Mouse (Mus musculus) hindbrain, embryonic 13.5 days (tissue): ENCODE measurements around the gene Tmem38a. TPM values are rescaled to one million over a fixed set of nuclear protein-coding genes. Genes with fewer than 3 reads are reported as not detected.
A peak's percentile ranks its signal among the peaks of the same experiment; 100 is the strongest.

Experiments used
- ATAC-seq: fragments of 200-750 bp; cut with Nextera tagmentation; 2 replicates; pipeline ENCODE4 v1.8.0; 2017; ENCODE audit warnings: moderate TSS enrichment; ENCODE audit not compliant: low FRiP score
- H3K27ac ChIP-seq: fragments of 300-500 bp; sonication (generic); 2 replicates; pipeline ENCODE4 v1.5.1; 2015; ENCODE audit warnings: inconsistent platforms, mild to moderate bottlenecking, moderate library complexity
- H3K27me3 ChIP-seq: fragments of 300-500 bp; sonication (generic); 2 replicates; pipeline ENCODE4 v1.6.1; 2015; ENCODE audit warnings: mild to moderate bottlenecking, inconsistent platforms
- H3K36me3 ChIP-seq: fragments of 300-500 bp; sonication (generic); 2 replicates; pipeline ENCODE4 v1.6.1; 2015; ENCODE audit warnings: mild to moderate bottlenecking, inconsistent platforms
- H3K4me1 ChIP-seq: fragments of 300-500 bp; sonication (generic); replicated peaks from 2 replicates; pipeline ENCODE4 v1.6.1; 2015; ENCODE audit warnings: inconsistent platforms
- H3K4me2 ChIP-seq: fragments of 300-500 bp; sonication (generic); 2 replicates; pipeline ENCODE4 v1.6.1; 2015; ENCODE audit warnings: inconsistent platforms, mild to moderate bottlenecking, moderate library complexity
- H3K4me3 ChIP-seq: fragments of 300-500 bp; sonication (generic); 2 replicates; pipeline ENCODE4 v1.5.1; 2015; ENCODE audit warnings: mild to moderate bottlenecking, inconsistent platforms
- H3K9ac ChIP-seq: fragments of 300-500 bp; sonication (generic); 2 replicates; pipeline ENCODE4 v1.6.1; 2015; ENCODE audit warnings: mild to moderate bottlenecking, inconsistent platforms
- H3K9me3 ChIP-seq: fragments of 300-500 bp; sonication (generic); 2 replicates; pipeline ENCODE4 v1.6.1; 2016; ENCODE audit warnings: inconsistent platforms
- WGBS: fragments of 180-500 bp; shearing (Covaris S2); methylation state at CpG from one replicate; pipeline ENCODE4 v1.1.7; 2015; 5-methylcytosine and 5-hydroxymethylcytosine counted together
- polyA plus RNA-seq: library from polyadenylated mRNA; unstranded; fragments of >200 nt; fragmentation: Nextera tagmentation; extraction: Ambion mirVana; gene quantifications from 2 replicates; pipeline ENCODE4 v1.2.1, GENCODE M21; 2015

Tmem38a gene
- polyA plus RNA-seq = 19.3 and 20.4 TPM in 2 replicates

- peak; percentile 19 for ATAC-seq
- H3K27ac ChIP-seq = peak within 1 kb of the TSS; percentile 90
- no peaks in the 10 kb centered on the region for H3K9me3 ChIP-seq
- WGBS = under 1% methylated on average over 44 of the region's 45 CpGs
- H3K4me3 ChIP-seq = peak within 1 kb of the TSS; percentile 69
- H3K27me3 ChIP-seq = no peaks in the 10 kb centered on the region
- peak within 1 kb of the TSS; percentile 87 for H3K9ac ChIP-seq
- H3K4me1 ChIP-seq = peaks cover 35% of the 10 kb centered on the region
- peaks cover 25% of the 10 kb centered on the region for H3K36me3 ChIP-seq
- H3K4me2 ChIP-seq = peak within 1 kb of the TSS; percentile 96
Measured at GRCm38 (mm10) chr8:72571611-72572473, at the start of gene Tmem38a. Gene Tmem38a, plus strand, starts transcription at chr8:72572055.

GRCm38 (mm10) chr8:72532103-72532502 is 39.8 kb upstream of the Tmem38a start:
- Histone ChIP-seq H3K27me3 (no peaks in the 10 kb centered on the region), H3K9me3 (no peaks in the 10 kb centered on the region), H3K4me3 (no peak overlapping the region), H3K4me2 (no peak overlapping the region), H3K27ac (no peak overlapping the region), H3K36me3 (no peaks in the 10 kb centered on the region; the same call in 1 of the 2 replicates), H3K4me1 (no peaks in the 10 kb centered on the region), H3K9ac (no peak overlapping the region)
- no peak for ATAC-seq
- WGBS = 94% methylated on average over 1 of the region's 1 CpGs

GRCm38 (mm10) chr8:72534888-72535287 is 37.0 kb upstream of the Tmem38a start:
- Histone ChIP-seq H3K9me3 (no peaks in the 10 kb centered on the region), H3K9ac (no peak overlapping the region), H3K4me2 (no peak overlapping the region), H3K27me3 (no peaks in the 10 kb centered on the region), H3K4me3 (no peak overlapping the region), H3K36me3 (no peaks in the 10 kb centered on the region; the same call in 1 of the 2 replicates), H3K27ac (no peak overlapping the region), H3K4me1 (no peaks in the 10 kb centered on the region)
- 95% methylated on average over 3 of the region's 3 CpGs for WGBS
- no peak for ATAC-seq

GRCm38 (mm10) chr8:72539234-72539633 is 32.6 kb upstream of the Tmem38a start:
- Histone ChIP-seq H3K27me3 (no peaks in the 10 kb centered on the region), H3K4me1 (0 out of 2 replicates have a peak, but pooled peaks cover 8% of the 10 kb centered on the region), H3K9me3 (no peaks in the 10 kb centered on the region), H3K9ac (no peak overlapping the region), H3K27ac (no peak overlapping the region), H3K36me3 (peaks cover 12% of the 10 kb centered on the region), H3K4me2 (no peak overlapping the region), H3K4me3 (no peak overlapping the region)
- no peak for ATAC-seq

- H3K36me3 ChIP-seq = peaks cover 15% of the 10 kb centered on the region
- H3K27me3 ChIP-seq = no peaks in the 10 kb centered on the region
- no peaks in the 10 kb centered on the region for H3K9me3 ChIP-seq
- H3K4me3 ChIP-seq = peak overlapping the region; percentile 99
- peak overlapping the region; percentile 88 for H3K27ac ChIP-seq
- peak overlapping the region; percentile 99 for H3K9ac ChIP-seq
- peaks cover 55% of the 10 kb centered on the region for H3K4me1 ChIP-seq
- peak; percentile 27 for ATAC-seq
- 3% methylated on average over 27 of the region's 27 CpGs for WGBS
- H3K4me2 ChIP-seq = peak overlapping the region; percentile 99
Measured at GRCm38 (mm10) chr8:72547122-72547801, 24.6 kb upstream of the Tmem38a start.

GRCm38 (mm10) chr8:72547802-72548643 is 23.8 kb upstream of the Tmem38a start, which contains the start of gene Med26:
Gene Med26, minus strand, starts transcription at chr8:72548270.
- H3K36me3 ChIP-seq = peaks cover 19% of the 10 kb centered on the region
- peak within 1 kb of the TSS; percentile 99 for H3K9ac ChIP-seq
- no peaks in the 10 kb centered on the region for H3K27me3 ChIP-seq
- H3K9me3 ChIP-seq = no peaks in the 10 kb centered on the region
- H3K4me1 ChIP-seq = peaks cover 54% of the 10 kb centered on the region
- peak; percentile 95 for ATAC-seq
- under 1% methylated on average over 75 of the region's 92 CpGs for WGBS
- peak within 1 kb of the TSS; percentile 92 for H3K27ac ChIP-seq
- H3K4me2 ChIP-seq = peak within 1 kb of the TSS; percentile 99
- H3K4me3 ChIP-seq = peak within 1 kb of the TSS; percentile 99

GRCm38 (mm10) chr8:72548644-72549313 is 23.1 kb upstream of the Tmem38a start:
- Histone ChIP-seq H3K4me1 (peaks cover 49% of the 10 kb centered on the region), H3K27ac (peak overlapping the region; percentile 92), H3K4me3 (peak overlapping the region; percentile 99), H3K36me3 (peaks cover 21% of the 10 kb centered on the region), H3K9ac (peak overlapping the region; percentile 88), H3K4me2 (peak overlapping the region; percentile 99), H3K27me3 (no peaks in the 10 kb centered on the region), H3K9me3 (no peaks in the 10 kb centered on the region)
- ATAC-seq = 0 out of 2 replicates have a peak, but pooled peaks have one; percentile 0
- under 1% methylated on average over 44 of the region's 45 CpGs for WGBS

GRCm38 (mm10) chr8:72549314-72549892 is 22.5 kb upstream of the Tmem38a start:
- peaks cover 49% of the 10 kb centered on the region for H3K4me1 ChIP-seq
- ATAC-seq = no peak
- no peaks in the 10 kb centered on the region for H3K9me3 ChIP-seq
- H3K9ac ChIP-seq = peak overlapping the region; percentile 88
- H3K36me3 ChIP-seq = peaks cover 19% of the 10 kb centered on the region
- no peak overlapping the region for H3K27ac ChIP-seq
- H3K4me2 ChIP-seq = peak overlapping the region; percentile 99
- WGBS = 25% methylated on average over 5 of the region's 5 CpGs
- H3K27me3 ChIP-seq = no peaks in the 10 kb centered on the region
- H3K4me3 ChIP-seq = peak overlapping the region; percentile 99

- H3K36me3 ChIP-seq = peaks cover 57% of the 10 kb centered on the region
- no peaks in the 10 kb centered on the region for H3K27me3 ChIP-seq
- H3K4me1 ChIP-seq = peaks cover 9% of the 10 kb centered on the region
- H3K4me2 ChIP-seq = no peak overlapping the region
- no peak overlapping the region for H3K4me3 ChIP-seq
- H3K27ac ChIP-seq = no peak overlapping the region
- no peak for ATAC-seq
- no peaks in the 10 kb centered on the region for H3K9me3 ChIP-seq
- WGBS = 62% methylated on average over 4 of the region's 4 CpGs
- H3K9ac ChIP-seq = no peak overlapping the region
Measured at GRCm38 (mm10) chr8:72555770-72556169, 16.1 kb upstream of the Tmem38a start.

GRCm38 (mm10) chr8:72561111-72561689 is 10.7 kb upstream of the Tmem38a start:
- H3K4me3 ChIP-seq = no peak overlapping the region
- H3K4me1 ChIP-seq = no peaks in the 10 kb centered on the region
- H3K9ac ChIP-seq = no peak overlapping the region
- ATAC-seq = no peak
- H3K27me3 ChIP-seq = no peaks in the 10 kb centered on the region
- H3K36me3 ChIP-seq = peaks cover 76% of the 10 kb centered on the region
- no peaks in the 10 kb centered on the region for H3K9me3 ChIP-seq
- no peak overlapping the region for H3K4me2 ChIP-seq
- WGBS = 90% methylated on average over 1 of the region's 1 CpGs
- no peak overlapping the region for H3K27ac ChIP-seq

GRCm38 (mm10) chr8:72565970-72566369 is 5.9 kb upstream of the Tmem38a start:
- 93% methylated on average over 2 of the region's 2 CpGs for WGBS
- Histone ChIP-seq H3K4me2 (no peak overlapping the region), H3K4me1 (peaks cover 14% of the 10 kb centered on the region), H3K36me3 (peaks cover 75% of the 10 kb centered on the region), H3K4me3 (no peak overlapping the region), H3K27me3 (no peaks in the 10 kb centered on the region), H3K27ac (no peak overlapping the region), H3K9me3 (no peaks in the 10 kb centered on the region), H3K9ac (no peak overlapping the region)
- ATAC-seq = no peak
